Mouse (Mus musculus): ENCODE results near the gene Nek7.
A peak's percentile ranks its signal among the peaks of the same experiment; 100 is the strongest.

Nek7 gene

GRCm38 (mm10) chr1:138568434-138569232, 51.3 kb downstream of the Nek7 start:
- no peak for DNase-seq

DNA sequence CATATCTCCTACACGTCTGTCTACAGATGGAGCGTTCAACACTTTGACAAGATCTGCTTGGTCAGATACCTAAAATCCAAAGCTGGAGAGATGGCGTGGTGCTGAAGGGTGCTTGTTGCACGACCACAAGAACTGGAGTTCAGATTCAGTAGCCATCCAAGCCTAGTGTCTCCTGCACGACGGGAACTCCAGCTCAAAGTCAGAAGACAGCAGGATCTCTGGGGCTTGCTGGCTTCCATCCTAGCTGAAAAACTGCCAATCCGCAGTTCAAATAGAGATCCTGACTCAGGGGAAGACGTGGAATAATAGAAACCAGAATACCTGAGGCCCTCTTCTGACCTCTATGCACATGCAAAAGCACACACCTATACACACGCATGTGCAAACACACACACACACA, 52.0 kb downstream of the Nek7 start:
- no peak for DNase-seq

DNA sequence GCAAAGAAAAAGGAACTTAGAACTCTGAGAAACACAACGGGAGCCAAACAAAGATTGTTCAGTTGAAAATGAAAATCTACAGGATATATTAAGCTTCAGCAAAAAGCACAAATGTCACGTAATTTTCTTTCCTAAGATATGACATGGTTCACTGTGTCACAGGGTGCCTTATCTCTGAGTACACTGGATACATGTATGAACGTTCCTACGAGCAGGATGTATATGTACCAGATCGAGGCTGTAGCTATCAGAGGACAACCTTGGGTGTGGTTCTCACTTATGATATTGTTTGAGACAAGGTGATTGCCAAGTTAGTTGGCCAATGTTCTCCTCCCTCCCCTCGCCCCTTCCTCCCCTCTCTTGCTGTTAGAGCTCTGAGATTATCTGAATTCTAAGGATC, 55.3 kb downstream of the Nek7 start:
- no peak for DNase-seq

GRCm38 (mm10) chr1:138560733-138561132, 59.2 kb downstream of the Nek7 start:
- no peak for DNase-seq

GRCm38 (mm10) chr1:138559213-138560101, 60.5 kb downstream of the Nek7 start:
- no peak for DNase-seq

- peak; percentile 32 for DNase-seq
These were observed 61.6 kb downstream of the Nek7 start for GRCm38 (mm10) chr1:138558342-138558741.

GRCm38 (mm10) chr1:138554926-138555325, 65.0 kb downstream of the Nek7 start:
- no peak for DNase-seq

- DNase-seq = peak; percentile 44
These were observed 69.8 kb downstream of the Nek7 start for GRCm38 (mm10) chr1:138550184-138550583.

- DNase-seq = no peak
These were observed 77.8 kb downstream of the Nek7 start for GRCm38 (mm10) chr1:138542170-138542515.

- peak; percentile 11 for DNase-seq
These were observed 78.3 kb downstream of the Nek7 start for GRCm38 (mm10) chr1:138541495-138542169.

DNA sequence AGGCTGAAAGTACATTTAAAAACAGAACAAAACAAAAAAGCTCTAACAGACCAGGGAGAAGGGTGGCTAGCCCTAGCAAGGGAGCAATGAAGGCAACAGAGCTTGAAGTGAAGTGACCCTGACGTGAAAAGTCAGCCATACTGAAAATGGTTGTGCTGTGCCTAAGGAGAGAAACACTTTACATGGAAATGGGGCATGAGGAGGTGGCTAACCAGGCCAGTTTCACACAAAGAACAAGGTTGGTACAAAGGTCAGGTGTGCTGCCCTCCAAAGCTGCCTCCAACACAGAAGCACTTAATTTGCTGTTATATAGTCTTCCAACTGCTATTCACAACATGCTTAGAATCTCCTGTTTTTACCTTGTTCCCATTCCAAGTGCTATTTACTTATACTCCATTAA, 80.2 kb downstream of the Nek7 start:
- DNase-seq = no peak

- DNase-seq = no peak
These were observed 81.7 kb downstream of the Nek7 start for GRCm38 (mm10) chr1:138538217-138538616.

DNA sequence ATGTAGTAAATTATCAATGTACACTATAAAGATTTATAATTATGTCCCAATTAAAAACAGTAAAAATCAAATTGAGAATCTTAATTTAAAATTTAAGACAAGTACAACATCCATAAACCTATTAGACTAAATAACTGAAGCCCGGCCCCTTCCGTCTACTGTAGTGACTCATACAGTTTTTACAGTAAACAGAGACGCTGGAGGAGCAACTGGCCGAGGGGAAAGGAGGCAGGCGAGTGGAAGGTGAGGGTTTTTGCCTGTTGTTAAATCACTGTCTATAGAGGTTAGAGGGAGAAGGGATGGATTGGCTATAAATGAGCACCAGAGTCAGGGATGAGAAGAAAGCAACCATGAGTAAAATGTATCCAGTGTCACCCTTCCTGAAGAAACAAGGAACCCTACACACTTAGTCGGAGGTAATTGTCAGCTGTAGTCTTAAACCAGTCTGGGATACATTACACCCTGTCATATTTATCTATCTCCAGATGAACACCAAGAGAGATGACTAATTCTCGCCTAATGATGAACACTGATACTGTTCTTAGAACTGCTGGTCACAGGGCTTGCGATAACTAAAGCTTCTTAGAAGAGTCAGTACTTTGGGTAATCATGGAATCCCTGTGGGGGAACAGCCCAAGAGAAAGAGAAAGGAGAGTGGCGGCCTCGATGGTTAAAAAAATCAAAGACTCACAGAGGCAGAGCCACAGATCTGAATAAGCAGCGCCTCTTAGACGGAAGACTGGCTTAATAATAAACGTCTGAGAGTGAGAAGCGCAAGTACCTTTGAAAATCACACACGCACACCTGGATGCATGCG, 84.0 kb downstream of the Nek7 start:
- DNase-seq = no peak

DNA sequence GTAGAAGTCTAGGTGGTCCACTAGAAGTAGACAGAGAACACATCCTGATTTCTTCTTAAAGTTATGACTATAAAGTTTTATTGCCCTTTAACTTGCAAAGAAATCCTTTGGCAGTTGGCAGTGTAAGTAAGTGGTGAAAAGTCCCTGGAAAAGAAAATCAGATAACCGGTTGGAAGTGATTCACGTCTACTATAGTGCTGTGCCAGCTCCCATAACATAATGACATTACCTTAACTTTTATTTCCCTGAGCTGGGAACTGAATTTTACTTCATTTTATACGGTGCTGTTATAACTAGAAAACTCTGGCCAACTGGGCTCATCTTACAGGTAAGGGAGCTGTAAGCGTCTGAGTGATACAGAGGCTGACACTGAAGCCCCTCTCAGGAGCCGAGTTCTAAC, 89.3 kb downstream of the Nek7 start:
- no peak for DNase-seq

- no peak for DNase-seq
These were observed 96.0 kb downstream of the Nek7 start for GRCm38 (mm10) chr1:138523962-138524361.

GRCm38 (mm10) chr1:138518235-138518634, 101.7 kb downstream of the Nek7 start:
- no peak for DNase-seq

DNA sequence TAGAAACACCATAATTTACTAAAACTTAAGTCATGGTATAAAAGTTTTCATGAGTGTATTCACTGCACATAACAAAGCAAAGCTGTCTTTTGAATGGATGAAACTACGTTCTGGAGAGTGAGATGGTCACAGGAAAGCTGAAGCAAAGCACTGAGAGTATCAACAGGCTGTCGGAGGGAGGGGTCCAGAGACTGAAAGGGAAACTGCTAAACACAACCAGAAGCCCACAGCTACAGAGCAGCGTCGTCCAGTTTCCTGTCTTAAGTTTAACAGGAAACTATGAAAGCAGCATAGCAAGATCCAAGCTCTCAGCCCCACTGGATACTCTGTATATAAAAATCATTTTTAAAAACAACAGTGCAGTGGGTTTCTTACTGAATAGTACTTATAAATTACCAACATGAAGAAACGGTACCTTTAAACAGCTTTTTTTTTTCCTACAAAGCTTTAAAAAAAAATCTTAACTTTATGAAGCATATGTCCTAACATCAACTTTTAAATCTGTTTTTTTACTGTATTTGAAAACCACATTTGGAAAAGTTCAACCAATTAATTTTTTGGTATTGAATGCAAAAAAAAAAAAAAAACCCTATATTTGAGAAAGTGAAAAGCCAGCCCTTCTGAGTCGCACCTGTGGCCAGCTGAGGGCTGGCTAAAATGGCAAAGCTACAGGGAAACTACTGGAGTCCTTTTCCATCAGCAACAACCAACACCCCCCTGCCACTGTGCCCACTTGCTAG, 102.4 kb downstream of the Nek7 start:
- peak; percentile 19 for DNase-seq

DNA sequence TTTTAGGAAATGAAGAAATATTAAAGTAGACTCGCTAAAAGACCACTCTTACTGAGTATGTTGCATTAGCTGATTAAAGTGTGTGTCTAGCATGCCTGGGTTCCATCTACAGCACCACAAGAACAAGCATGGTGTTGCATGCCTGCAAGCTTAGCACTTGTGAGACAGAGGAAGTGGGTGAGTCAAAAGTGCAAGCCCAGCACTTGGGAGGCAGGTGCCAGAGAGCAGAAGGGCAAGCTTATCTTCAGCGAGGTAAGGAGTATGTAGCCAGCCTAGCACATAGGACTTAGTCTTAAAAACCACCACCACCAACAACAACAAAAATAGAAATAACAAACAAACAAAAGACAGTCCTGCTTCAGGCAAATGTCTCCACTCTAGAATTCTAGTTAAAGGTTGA, 103.0 kb downstream of the Nek7 start:
- no peak for DNase-seq

- DNase-seq = no peak
These were observed 104.6 kb downstream of the Nek7 start for GRCm38 (mm10) chr1:138515362-138515761.

DNA sequence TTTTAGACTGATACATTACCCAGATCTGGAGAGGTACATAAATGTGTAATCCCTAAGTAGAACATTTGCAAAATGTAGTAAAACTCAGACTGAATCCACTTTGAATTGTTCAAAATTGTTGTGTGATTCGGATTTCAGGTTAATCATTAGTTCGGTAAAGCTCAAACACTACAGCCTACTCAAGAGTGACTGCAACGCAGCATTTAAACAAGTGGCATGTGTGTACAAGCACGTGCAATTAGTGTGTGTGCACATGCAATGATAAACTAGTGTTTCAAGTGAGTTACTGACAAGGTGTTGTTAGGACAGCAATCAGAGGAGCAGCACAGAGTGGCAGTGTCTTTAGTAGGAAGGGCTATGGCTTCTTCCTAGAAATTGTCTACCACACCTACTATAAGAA, 106.0 kb downstream of the Nek7 start:
- DNase-seq = no peak

- no peak for DNase-seq
These were observed 109.4 kb downstream of the Nek7 start for GRCm38 (mm10) chr1:138510566-138510965.
